Mouse (Mus musculus): Measurements from ENCODE around the gene Jak2.
A peak's percentile ranks its signal among the peaks of the same experiment; 100 is the strongest.

The Jak2 gene

DNA sequence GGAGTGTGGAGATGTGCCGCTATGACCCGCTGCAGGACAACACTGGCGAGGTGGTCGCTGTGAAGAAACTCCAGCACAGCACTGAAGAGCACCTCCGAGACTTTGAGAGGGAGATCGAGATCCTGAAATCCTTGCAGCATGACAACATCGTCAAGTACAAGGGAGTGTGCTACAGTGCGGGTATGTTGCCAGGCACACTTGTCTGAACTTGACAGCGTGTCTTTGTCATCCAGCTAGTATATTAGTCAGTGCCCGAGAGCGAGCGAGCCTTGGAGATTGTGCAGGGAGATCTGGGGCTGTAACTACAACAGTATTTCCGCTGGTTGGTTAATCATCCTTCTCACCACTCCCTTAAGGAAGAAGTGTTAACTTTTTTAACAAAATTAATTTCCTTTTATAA is 49.3 kb downstream of the Jak2 start:
- no peak for DNase-seq (ENCODE audit: low read depth)

DNA sequence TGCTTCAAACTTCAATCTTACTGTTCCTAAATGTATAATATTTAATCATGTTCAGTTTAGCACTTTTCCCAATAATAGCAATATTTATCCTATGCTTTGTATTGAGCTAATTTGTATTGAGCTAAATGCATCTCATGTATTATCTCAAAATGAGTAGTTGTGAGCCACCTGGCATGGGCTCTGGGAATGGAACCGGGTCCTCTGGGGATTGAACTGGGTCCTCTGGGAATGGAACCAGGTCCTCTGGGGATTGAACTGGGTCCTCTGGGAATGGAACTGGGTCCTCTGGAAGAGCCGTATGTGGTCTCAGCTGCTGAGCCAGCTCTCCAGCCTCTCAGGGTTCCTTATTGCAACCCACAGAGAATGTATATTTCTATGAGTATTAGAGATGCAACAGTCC is 50.5 kb downstream of the Jak2 start:
- no peak for DNase-seq (ENCODE audit: low read depth)

DNA sequence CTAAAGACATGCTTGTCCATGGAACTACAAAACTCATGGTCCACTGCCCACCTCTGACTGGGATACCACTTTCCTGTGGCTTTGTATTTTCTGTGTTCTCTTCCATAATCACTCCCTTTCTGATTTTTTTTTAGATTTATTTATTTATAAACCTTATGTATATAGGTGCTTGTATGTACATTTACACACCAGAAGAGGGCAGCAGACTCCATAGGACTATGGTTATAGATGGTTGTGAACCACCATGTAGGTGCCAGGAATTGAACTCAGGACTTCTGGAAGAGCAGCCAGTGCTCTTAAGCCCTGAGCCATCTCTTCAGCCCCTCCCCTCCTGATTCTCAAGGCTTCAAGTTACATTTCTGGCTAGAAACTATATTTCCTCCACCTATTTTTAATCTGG is 57.2 kb downstream of the Jak2 start:
- DNase-seq (ENCODE audit: low read depth) = no peak

DNA sequence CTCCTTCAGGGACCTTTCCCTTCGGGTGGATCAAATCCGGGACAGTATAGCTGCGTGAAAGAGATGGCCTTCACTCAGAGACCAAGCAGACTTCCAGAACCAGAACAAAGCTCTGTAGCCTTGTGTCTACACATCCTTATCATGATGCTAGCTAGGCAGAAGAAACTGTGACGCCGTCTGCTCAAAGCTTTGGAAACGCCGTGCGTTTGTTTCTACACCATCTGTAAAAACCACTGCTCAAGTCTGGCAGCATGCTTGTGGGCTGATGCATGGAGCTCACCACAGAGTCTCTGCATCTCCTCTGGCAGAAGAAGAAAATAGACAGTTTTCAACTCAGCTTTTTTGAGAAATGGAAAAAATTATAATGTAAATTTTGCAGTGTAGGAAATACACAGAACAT is 60.2 kb downstream of the Jak2 start:
- no peak for DNase-seq (ENCODE audit: low read depth)

DNA sequence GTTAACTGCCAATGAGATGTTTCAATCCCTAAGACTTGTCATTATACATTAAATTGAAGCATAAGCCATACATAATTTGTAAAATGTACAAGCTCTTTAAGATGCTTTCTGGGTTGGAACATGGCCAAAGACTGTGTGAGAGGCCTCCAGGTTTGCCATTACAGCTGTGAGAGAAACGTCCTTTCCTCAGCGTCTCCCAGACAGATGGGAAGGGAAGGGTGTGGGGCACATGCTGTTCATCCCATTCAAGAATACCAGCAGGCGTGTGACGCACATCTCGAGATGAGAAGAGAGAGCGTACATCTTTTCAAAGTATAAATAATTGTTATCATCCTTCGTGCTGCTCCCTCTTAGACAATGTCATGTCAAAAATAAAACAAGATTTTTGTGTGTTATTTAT is 61.0 kb downstream of the Jak2 start:
- DNase-seq (ENCODE audit: low read depth) = no peak

DNA sequence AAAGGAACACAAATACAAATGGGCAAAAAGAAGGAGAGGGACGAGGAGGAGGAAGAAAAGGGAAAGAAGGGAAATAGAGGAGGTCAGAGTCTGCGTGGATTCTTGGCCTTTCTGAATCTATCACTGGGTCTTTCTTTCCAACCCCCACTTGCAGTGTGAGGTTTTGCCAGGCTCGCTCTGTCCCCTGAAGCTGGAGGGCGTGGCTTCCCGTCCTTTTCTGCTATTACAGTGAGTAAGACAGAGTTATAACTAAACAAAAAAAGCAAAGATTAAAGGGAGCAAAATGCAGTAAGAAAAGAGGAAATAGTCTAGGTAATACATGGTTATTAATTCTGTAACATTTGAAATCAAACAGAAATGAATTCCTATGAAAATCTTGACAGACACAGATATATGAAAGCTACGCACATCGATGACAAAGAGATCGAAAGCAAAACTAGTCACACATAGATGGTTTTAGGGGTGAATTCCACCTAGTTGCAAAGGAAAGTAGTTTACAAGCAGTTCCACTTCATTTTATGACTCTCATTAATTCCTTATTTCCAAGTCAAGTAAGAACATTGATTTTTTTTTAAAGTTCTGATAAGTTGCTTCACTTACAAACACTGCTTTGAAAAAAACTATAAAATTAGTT is 71.9 kb downstream of the Jak2 start:
- no peak for DNase-seq (ENCODE audit: low read depth)

DNA sequence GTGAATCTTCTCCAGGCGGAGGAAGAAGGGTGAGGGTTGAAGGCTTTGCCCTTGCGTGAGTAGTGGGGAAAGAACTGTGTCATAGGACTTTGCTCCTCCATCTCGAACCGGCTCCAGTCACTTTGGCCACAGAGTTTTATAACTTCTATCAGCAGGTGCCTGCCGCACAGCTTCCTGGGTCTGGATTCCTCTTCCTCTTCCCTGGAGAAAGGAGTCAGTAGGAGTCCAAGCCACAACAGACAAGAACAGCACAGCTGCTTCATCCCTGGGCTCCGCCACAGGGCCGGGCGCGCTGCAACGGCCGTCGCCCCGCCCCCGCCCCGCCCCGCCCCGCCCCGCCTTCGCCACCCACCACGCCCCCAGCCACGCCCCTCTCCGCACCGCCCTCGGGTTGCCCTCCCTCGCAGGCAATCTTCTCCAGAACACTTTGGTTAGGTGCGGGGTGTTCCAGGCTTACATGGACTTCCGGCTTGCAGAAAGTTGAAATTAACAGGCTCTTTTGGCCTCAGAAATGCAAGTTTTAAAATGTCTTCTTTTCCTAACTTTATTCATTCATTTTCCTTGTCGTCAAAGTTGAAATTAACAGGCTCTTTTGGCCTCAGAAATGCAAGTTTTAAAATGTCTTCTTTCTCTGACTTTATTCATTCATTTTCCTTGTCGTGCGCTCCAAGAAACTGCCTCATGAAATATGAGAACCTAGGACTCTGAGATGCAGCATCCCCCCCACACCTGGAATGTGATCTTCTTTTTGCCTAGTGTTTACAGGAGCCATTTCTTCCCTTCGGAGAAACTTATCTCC is 73.6 kb downstream of the Jak2 start, which contains the start of gene Insl6:
Gene Insl6, minus strand, starts transcription at position 304 of the 799 bp plus-strand sequence.
- DNase-seq (ENCODE audit: low read depth) = peak; percentile 73

DNA sequence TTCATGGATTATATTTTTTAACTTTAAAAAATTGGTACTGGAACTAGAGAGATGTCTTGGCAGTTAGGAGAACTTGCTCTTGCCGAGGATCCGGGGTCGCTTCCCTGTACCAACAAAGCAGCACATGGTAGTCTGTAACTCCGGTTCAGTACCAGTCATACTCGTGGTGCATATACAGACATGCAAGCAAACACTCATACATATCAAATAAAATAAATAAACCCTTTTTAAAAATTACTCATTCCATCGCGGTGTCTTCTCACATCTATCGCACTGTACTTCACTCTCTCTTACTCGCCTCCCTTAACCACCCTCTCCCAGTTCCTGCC is 74.2 kb downstream of the Jak2 start:
- DNase-seq (ENCODE audit: low read depth) = no peak

DNA sequence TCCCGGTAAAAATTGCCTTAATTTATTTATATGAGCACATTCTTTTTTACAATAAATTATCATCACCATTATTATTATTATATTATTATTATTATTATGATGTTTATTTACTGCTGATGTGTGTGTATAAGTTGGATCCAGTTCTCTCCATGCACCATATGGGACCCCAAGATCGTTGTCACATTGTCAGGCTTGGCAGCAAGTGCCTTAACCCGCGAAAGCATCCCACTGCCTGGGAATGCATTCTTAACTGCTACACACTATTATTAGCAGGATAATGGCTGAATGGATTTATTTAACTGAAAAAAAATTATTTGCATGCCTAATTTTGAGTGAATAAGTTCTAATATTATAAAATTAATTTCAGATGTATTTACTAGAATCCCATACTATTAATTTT is 74.8 kb downstream of the Jak2 start:
- no peak for DNase-seq (ENCODE audit: low read depth)

DNA sequence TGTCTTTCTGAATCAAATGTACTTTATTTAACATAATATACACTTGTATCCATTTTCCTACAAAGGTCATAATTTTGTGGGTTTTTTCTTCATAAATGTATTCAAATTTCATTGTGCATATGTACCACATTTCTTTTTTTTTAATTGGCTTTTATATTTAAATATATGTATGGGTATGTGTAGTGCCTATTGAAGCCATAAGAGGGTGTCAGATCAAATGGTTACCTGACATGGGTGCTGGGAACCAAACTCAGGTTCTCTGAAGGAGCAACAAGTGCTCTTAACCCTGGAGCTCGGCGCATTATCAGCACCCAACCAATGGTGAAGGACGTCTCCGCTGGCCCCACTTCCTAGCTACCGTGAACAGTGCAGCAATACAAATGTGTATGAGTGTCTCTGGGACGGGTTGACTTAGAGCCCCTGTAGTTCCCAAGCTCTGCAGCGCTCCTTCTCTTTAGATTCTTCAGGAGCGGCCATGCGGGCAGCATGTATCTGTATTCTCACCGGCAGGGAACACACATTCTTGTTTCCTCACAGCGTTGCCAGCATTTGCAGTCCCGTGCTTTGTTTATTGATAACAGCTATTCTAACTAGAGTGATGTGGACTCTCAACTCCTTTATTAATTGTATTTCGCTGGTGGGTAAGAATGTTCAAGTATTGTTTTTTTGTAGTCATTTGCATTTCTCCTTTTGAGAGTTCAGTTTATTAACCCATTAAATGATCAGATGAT is 75.4 kb downstream of the Jak2 start:
- DNase-seq (ENCODE audit: low read depth) = no peak

DNA sequence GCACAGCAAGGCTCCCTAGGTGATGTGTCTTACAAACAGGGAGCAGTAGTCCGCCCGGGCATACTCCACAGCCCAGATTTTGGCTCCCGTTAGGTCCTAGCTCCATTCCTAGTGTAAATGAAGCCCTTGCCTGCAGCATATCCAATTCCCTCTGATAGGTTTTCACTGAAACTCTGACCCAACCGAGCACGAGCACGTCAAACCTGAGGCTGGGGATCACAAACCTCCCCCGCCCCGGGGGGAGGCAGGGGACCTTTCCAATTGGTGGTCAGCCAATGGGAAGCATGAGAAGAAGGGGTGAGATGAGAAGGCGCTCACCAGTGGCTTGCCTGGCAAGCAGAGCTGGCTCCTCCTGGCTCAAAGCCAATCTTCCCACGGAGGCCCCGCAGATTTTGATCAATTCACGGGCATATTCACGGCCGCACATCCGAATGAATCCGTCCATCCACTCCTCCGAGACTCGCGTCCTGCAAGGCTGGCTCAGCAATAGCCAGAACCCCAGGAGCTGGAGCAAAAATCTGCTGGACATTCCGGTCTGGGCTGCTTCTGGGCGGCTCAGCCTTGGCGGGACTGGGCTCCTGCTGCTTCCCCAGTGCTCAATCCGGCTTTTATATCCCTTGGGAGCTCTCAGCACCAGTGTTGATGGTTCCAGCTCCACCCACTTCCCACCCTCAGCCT is 82.6 kb downstream of the Jak2 start, which contains the start of gene Rln1:
Gene Rln1, minus strand, starts transcription at position 603 of the 678 bp plus-strand sequence.
- peak; percentile 31 for DNase-seq (ENCODE audit: low read depth)

DNA sequence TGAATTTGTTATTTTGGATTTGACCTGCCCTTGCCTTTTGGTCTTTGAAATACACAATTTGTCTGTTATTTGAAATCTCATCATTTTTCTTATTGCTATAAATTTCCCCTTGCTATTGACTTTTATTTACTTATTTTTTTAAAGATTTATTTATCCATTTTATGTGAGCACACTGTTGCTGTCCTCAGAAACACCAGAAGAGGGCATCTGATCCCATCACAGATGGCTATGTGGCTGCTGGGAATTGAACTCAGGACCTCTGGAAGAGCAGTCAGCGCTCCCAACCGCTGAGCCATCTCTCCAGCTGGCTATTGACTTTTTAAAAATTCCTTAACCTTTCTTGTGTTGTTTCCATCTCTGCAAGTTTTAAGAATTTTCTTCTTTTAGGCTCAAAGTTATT is 85.0 kb downstream of the Jak2 start:
- DNase-seq (ENCODE audit: low read depth) = no peak

DNA sequence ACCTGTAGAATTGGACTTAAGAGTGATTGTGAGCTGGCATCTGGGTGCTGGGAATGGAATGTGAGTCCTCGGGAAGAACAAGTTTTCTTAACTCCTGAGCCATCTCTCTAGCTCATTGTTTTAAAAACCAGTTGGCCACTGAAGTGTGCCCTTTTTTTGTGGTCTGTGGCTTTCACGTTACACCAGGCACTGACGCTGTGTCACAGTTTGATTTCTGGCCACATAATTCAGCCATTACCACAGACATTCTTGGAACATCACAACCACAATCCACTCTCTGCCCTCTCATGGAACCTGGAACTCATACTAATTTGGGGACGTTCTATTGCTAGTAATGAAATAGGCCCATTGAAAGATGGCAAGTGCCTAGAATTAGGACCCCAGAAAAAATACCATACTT is 89.4 kb downstream of the Jak2 start:
- DNase-seq (ENCODE audit: low read depth) = no peak

DNA sequence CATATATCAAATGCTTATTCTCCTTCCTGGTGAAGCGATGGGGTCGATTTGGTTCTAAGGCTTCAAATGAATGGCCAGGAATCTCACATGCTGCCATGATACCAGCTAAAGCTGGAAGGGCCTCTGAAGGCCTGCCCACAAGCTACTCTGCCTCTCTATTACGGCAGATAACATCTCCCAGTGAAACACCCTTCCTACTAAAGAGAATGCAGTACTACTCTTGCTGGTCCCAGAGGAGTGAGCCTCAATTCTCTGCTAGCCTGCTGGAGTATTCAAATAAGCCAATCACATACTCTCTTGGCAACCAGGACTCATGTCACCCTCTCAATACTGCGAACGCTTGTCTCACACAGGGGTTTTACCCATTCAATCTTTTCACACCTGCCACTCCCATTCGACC is 90.7 kb downstream of the Jak2 start:
- no peak for DNase-seq (ENCODE audit: low read depth)

DNA sequence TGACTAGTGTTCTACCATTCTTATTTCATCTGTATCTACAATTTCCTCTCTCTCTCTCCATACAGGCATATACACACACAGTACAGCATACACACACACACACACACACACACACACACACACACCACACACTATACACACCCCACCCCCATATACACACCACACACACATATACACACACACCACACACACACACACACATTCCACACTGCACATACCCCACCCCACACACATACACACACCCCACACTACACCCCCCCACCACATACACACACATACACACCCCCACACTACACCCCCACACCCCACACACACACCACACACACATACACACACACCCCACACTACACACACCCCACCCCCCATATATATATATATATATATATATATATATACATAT is 93.2 kb downstream of the Jak2 start:
- DNase-seq (ENCODE audit: low read depth) = no peak

DNA sequence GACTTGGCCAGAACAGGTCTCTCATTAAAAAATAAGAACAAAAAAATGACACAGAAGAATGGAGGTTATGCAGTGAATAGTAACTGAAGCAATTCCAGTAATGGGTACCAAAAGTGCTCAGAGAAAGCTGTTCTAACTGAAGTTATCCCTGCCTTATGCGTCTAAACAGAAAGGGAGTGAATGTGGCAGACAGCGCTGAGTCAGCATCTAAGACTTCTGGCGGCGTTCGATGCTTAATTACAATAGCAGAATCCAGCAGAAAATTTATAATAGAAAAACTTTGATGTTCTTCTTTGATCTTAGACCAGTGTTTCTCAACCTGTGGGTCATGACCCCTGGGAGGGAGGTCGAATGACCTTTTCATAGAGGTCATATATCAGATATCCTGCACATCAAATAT is 94.0 kb downstream of the Jak2 start:
- no peak for DNase-seq (ENCODE audit: low read depth)

DNA sequence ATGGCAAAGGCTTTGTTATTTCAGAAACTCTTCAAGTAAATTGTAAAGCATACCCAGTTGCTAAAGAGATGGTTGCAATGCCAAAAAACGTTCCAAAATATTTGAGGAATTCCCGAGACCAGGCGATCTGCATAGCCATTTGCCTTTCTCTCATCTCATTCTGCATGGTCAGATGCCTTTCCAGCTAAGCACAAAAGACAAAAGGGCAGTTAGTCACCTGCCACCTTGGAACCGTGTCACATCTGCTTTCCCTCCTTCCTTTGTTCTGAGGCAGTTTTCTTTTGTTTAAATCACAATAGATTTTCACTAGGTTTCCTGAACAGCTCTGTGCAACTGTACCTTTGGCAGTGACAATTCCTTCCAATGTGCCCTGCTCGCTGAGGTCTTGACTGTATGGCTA is 99.4 kb downstream of the Jak2 start:
- DNase-seq (ENCODE audit: low read depth) = no peak

DNA sequence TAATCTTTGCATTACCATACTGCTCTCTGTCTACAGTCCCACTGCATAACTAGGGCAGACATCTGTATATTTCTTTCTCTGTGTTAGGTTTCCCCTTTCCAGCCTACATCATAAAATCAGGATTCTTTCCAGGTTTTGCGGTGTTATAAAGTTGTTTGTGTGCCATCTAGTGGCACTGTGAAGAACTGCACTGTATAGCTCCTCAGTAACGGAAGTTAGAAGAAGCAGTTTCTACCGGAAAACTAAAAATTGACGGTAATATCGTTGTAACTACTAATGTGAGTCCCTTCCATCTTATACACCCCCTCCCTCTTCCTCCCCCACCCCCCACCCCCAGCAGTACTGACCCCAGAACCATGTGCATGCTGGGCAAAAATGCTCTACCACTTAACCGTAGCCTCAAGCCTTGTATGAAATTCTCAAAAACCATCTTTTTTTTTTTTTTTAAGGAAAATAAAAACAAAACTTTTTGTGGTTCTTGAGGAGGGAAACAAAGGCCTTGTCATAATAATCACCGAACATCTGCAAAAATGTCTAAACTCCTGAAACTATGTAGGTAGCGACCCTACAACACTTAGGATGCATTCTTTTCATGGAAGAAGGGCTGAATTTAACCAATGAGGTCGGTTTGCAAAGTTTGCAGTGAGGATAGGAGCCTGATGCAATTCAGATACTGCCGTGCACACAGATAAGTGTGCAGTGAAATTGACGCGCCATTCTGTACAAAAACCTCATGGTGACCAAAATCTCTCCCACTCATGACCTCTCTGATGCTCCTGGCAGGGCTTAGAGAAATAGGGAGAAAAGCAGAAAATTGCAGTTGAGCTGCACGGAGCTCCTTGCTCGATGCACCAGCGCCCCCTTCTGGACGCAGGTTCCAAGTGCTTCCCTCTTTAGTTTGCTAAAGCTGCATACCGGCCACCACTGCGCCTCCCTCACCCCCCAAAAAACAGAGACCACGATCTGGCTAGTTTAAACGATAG is 103.6 kb downstream of the Jak2 start:
- peak; percentile 95 for DNase-seq (ENCODE audit: low read depth)

DNA sequence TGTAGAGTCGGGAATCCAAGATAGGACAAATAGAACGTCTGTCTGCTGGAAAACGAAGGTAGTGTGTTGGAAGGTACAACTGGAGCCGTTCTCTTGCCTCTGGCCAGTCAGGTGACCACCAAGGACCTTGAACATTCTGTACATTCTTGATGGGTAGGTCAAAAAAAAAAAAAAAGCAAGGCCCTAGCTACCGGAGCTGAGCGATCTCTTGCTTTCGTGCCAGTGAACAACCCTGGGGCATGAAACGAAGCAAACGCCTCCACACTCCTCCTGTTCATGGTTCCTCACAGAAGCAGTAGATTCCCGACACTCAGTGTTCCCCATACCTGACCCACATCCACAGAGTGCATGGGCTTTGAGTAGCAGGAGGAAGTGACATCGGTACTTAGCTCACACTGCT is 104.7 kb downstream of the Jak2 start:
- no peak for DNase-seq (ENCODE audit: low read depth)

DNA sequence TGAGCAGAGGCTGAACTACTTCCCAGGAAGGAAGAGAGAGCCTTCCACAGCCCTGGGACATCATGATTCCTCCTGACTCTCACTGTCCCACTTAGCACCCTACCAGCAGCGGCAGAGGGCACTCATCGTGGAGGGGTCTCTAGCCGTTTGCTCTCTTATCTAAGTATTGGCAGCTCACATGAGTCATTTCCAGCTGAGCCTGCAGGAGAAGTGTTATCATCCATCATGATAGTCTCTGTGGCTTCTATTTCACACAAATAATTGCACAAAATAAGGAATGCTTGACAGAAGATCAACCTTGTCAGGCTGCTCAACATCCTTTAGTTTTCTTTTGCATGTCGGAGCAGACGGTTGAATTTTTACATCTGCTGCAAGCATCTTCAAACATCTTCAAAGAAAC is 108.6 kb downstream of the Jak2 start:
- no peak for DNase-seq (ENCODE audit: low read depth)

DNA sequence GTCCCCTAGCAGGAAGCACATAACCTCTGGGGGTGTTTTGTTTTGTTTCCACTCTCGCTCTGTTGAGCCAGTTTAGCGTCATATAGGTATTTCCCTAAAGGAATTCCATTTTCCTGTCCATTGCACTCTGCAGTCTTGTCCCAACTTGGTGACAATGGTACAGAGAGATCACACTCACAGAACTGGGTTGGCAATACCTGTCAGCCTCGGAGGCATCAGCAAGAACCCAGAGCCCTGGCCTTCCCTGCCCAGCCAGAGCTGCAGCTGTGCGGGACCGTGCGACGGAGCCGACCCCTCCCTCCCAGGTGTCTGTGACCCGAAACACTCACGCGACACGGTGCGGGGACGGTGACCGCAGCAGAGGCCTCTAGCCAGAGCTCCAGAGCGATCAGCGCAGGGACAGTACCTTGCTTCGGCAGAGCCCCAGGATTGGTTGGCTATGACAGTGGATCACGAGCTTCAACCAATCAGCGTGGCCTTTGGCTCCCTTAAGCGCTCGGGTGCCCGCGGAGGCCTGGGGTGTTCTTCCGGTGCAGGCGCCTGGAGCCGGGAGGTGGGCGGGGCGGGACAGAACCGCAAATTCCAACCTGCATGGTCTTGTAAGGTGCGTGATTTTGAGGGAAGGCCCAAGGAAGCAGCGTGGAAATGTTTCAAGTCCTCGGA is 110.0 kb downstream of the Jak2 start:
- DNase-seq (ENCODE audit: low read depth) = peak; percentile 95

Data from NIH3T3 (cell line).